Mouse (Mus musculus): Measurements from ENCODE around the gene Gm3435. TPM values are rescaled to one million over a fixed set of nuclear protein-coding genes. Genes with fewer than 3 reads are reported as not detected.

Gm3435 gene
- 3.4 TPM for polyA plus RNA-seq (2014; fragmentation: Illumina TruSeq; extraction: RNeasy Lipid Tissue Mini Kit (QIAGEN cat#74804); ENCODE audit: low read depth, low replicate concordance)

GRCm38 (mm10) chr17:15009706-15010413 is at the start of gene Gm3435:
Gene Gm3435 (plus strand): TSS chr17:15010176.

GRCm38 (mm10) chr17:14960951-14961556 is 48.9 kb upstream of the Gm3435 start, which contains the start of gene Phf10:
Gene Phf10 (minus strand): TSS chr17:14961273.

DNA sequence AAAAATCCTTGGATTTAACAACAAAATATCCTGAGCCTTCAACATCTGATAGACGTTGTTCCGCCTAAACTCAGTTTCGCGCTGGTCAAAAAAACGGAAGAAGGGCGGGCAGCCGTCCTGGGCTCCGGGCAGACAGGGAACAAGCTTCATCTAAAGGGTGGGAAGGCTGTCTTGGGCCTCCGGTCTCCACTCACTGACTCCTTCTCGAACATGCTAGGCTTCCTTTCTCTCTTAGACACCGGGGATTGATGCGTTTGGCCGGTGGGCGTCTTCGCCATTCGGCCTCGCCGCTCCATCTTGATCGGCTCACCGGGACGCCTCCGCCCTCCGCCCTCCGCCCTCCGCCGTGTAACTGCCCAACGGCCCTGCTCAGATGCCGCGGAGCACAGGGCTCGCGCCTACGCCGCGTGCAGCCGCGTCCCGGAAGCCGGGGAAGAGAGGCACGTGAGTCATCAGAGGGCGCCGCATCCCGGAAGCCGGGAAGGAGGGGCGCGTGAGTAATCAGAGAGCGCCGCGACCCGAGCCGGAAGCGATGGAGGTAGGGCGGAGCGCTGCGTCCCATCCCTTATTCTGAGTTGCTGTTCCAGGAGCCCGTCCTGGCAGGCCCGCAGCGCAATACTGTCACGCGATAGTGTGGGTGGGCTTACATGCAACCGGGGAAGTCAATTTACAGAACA is 31.5 kb upstream of the Gm3435 start, which contains the start of the genes 9030025P20Rik and Gm3417:
9030025P20Rik (plus strand) TSS at position 107 of the 677 bp plus-strand sequence.
Gm3417 (minus strand) TSS at position 429 of the 677 bp plus-strand sequence.

GRCm38 (mm10) chr17:15041175-15041729 is 31.3 kb downstream of the Gm3435 start, which contains the start of the genes Ermard, Tcte3 and Gm3448:
Gene Ermard (plus strand): TSS chr17:15041208.
Gene Tcte3 (minus strand): TSS chr17:15041488.
Gene Gm3448 (minus strand): TSS chr17:15041537.

Other genes starting within 250 kb of the Gm3435 start
- 1.2 TPM for gene Wdr27, start 67.0 kb upstream of the Gm3435 start, polyA plus RNA-seq (2014; fragmentation: Illumina TruSeq; extraction: RNeasy Lipid Tissue Mini Kit (QIAGEN cat#74804); ENCODE audit: low read depth, low replicate concordance)
- gene 1600012H06Rik, start 67.0 kb upstream of the Gm3435 start, polyA plus RNA-seq (2014; fragmentation: Illumina TruSeq; extraction: RNeasy Lipid Tissue Mini Kit (QIAGEN cat#74804); ENCODE audit: low read depth, low replicate concordance) = 16.8 TPM
- gene Phf10, start 48.9 kb upstream of the Gm3435 start, polyA plus RNA-seq (2014; fragmentation: Illumina TruSeq; extraction: RNeasy Lipid Tissue Mini Kit (QIAGEN cat#74804); ENCODE audit: low read depth, low replicate concordance) = 49.5 TPM
- gene 9030025P20Rik, start 31.7 kb upstream of the Gm3435 start, polyA plus RNA-seq (2014; fragmentation: Illumina TruSeq; extraction: RNeasy Lipid Tissue Mini Kit (QIAGEN cat#74804); ENCODE audit: low read depth, low replicate concordance) = 6.4 TPM
- not detected for gene Gm3417, start 31.4 kb upstream of the Gm3435 start, polyA plus RNA-seq (2014; fragmentation: Illumina TruSeq; extraction: RNeasy Lipid Tissue Mini Kit (QIAGEN cat#74804); ENCODE audit: low read depth, low replicate concordance)
- gene Ermard, start 31.0 kb downstream of the Gm3435 start, polyA plus RNA-seq (2014; fragmentation: Illumina TruSeq; extraction: RNeasy Lipid Tissue Mini Kit (QIAGEN cat#74804); ENCODE audit: low read depth, low replicate concordance) = 34.4 TPM
- gene Tcte3, start 31.3 kb downstream of the Gm3435 start, polyA plus RNA-seq (2014; fragmentation: Illumina TruSeq; extraction: RNeasy Lipid Tissue Mini Kit (QIAGEN cat#74804); ENCODE audit: low read depth, low replicate concordance) = not detected
- gene Gm3448, start 31.4 kb downstream of the Gm3435 start, polyA plus RNA-seq (2014; fragmentation: Illumina TruSeq; extraction: RNeasy Lipid Tissue Mini Kit (QIAGEN cat#74804); ENCODE audit: low read depth, low replicate concordance) = 0.52 TPM

Measured in heart, adult 10 weeks (tissue).